Mouse (Mus musculus) gastrocnemius, postnatal 14 days (tissue): Measurements from ENCODE around the gene Gm11634. TPM values are rescaled to one million over a fixed set of nuclear protein-coding genes. Genes with fewer than 3 reads are reported as not detected.
"Not testable (repeated sequence)": the region's sequence is repeated elsewhere in the genome, so short reads cannot be mapped to it uniquely, and the experiment has no call there.

Experiments used
- DNase-seq: peaks from one replicate; pipeline ENCODE4 v3.0.0; 2021; ENCODE audit warnings: mixed read lengths
- intact Hi-C: fragments of 180-260 bp; cut with DNase I; formaldehyde crosslinking; loops from one replicate; pipeline ENCODE4 v1.15.1; 2025; ENCODE audit warnings: low total_unique reads
- long read RNA-seq, 2 experiments: library from polyadenylated mRNA; stranded (forward); transcript quantifications; one replicate each; pipeline ENCODE4 v2.0.0; 2021
- total RNA-seq, 2 experiments: library from RNA; stranded (reverse); gene quantifications; 2 replicates each; pipeline ENCODE4 v1.2.3; 2021

Gene Gm11634
- not detected for total RNA-seq
- long read RNA-seq, experiment 1 = 0 reads
- long read RNA-seq, experiment 2 = 0 reads

DNA sequence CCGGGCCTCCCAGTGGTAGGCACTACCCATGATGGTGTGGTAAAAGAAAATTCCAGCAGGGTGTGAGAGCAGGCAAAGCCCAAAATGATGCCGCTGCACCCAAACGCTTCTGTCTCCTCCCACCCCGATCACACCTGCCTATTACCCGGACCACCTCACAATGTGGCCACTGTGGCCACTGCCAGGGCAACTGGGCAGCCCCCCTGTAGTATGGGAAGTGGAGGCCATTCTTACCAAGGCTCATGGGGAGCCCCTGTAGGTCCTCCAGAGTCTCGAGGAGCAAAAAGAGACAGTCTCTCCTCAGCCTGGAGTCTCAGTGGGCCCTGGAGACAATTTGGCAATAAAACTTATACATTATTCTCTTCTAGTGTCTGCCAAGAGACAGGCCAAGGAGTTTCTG is at the start of gene Gm11634:
Gene Gm11634 (minus strand): TSS at position 101 of the 400 bp plus-strand sequence.
- no peak for DNase-seq
- intact Hi-C loops = no loop called here

DNA sequence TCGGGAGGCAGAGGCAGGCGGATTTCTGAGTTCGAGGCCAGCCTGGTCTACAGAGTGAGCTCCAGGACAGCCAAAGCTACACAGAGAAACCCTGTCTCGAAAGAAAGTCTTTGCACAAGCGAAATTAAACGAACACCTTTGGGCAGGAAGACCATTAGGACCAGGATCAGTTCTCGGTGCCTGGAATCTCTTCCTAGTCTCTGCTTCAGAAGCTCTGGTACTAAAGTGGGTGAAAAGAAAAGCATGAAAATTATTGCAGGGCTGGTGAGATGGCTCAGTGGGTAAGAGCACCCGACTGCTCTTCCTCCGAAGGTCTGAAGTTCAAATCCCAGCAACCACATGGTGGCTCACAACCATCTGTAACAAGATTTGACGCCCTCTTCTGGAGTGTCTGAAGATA is 48.0 kb upstream of the Gm11634 start:
- DNase-seq, intact Hi-C loops: not testable (repeated sequence)

GRCm38 (mm10) chr11:101646283-101646794 is 47.3 kb upstream of the Gm11634 start:
- DNase-seq, intact Hi-C loops: not testable (repeated sequence)

- intact Hi-C loops = not testable (repeated sequence)
- peak; percentile 65 for DNase-seq
Observed at GRCm38 (mm10) chr11:101645411-101646282, 46.6 kb upstream of the Gm11634 start.

DNA sequence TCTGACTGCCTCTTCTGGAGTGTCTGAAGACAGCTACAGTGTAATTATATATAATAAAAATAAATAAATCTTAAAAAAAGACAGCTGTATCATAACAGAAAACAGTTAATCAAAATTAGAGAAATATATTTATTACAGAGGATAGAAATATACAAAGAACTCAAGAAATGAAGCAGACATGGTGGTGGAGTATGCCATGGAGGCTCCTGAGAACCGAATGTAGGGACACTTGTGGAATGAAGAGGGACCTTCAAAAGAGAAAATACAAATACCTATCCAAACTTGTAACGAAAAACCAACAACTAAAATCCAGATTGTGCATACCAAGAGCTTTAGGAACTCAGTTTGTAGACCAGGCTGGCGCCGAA is 46.0 kb upstream of the Gm11634 start:
- intact Hi-C loops, DNase-seq: not testable (repeated sequence)

DNA sequence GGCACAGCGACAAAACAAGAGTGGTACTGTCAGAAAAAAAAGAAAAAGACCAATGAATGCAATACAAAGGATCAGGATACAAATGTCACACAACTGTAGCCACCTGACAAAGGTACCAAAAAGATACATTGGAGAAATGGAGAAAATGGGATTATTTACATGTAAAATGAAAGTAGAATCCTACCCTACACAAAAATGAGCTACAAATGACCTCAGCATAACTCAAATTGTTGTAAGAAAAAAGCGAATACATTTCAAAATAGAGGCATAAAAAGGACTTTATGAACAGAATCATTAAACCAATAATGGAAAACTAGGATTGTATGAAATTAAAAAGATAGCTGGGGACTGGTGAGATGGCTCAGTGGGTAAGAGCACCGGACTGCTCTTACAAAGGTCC is 45.5 kb upstream of the Gm11634 start:
- intact Hi-C loops = no loop called here
- no peak for DNase-seq

DNA sequence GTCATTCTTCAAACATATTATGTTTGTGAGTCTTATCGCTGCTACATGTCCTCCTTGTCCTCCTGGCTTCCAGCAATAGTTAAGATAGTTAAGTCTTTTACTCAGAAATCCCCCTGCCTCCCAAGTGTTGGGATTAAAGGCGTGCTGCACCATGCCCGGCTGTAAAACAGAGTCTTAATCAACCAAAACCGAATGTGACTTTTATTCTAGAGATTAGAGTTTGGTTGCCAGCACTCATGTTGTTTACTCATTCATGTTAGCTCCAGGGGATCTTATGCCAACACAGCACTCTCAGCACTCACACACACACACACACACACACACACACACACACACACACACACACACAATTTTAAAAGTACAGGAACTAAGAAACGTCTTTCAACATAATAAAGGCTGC is 43.9 kb upstream of the Gm11634 start:
- intact Hi-C loops = no loop called here
- DNase-seq = no peak

GRCm38 (mm10) chr11:101641710-101642642 is 42.9 kb upstream of the Gm11634 start:
- DNase-seq, intact Hi-C loops: not testable (repeated sequence)

- intact Hi-C loops = not testable (repeated sequence)
Observed at GRCm38 (mm10) chr11:101640857-101641709, 42.0 kb upstream of the Gm11634 start.

GRCm38 (mm10) chr11:101639761-101640160 is 40.7 kb upstream of the Gm11634 start:
- intact Hi-C loops = no loop called here
- no peak for DNase-seq

More at GRCm38 (mm10) chr11:101640857-101641709, 42.0 kb upstream of the Gm11634 start:
- peak; percentile 83 for DNase-seq

DNA sequence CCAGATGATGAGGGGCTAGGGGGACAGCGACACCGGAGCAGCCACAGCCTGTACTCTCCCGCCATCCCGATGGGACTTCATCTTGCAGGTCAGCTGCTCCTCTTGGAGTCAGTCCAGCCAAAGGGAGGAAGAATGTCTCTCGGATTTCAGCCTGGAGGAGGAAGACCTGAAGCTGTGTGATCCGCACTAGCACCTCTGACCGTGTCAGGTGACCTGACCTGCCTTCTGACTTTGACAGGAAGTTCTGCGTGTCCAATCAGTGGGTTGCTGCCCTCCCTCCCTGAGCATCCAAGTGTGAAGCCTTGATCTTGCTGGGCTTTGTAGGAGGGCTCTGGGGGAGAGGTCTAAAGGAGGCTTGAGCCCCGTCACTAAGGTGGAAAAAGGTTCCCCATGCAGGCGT is 36.6 kb upstream of the Gm11634 start:
- intact Hi-C loops = no loop called here
- DNase-seq = no peak

GRCm38 (mm10) chr11:101628733-101629417 is 29.8 kb upstream of the Gm11634 start:
- intact Hi-C loops, DNase-seq: not testable (repeated sequence)

GRCm38 (mm10) chr11:101627857-101628559 is 29.0 kb upstream of the Gm11634 start:
- intact Hi-C loops = no loop called here
- peak; percentile 88 for DNase-seq

GRCm38 (mm10) chr11:101626995-101627856 is 28.2 kb upstream of the Gm11634 start, which contains the start of gene Rdm1:
Rdm1 (plus strand) TSS chr11:101627195.
- intact Hi-C loops = no loop called here
- peak; percentile 83 for DNase-seq

DNA sequence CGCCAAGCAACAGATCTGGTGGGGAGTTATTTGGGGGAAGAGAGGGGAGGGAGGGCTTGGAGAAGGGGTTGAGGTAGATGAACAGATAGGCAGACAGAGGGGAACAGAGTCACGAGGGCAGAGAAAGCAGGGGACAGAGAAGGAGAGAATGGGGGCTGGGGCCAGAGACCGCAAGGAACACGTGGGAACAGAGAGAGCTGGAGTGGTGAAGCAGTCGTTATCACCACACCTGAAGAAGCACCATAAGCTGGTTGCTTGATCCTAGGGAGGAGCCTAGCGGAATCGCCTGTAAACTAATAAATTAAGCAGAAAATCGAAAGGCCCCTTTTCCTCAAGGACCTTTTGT is 27.6 kb upstream of the Gm11634 start:
- DNase-seq = no peak
- intact Hi-C loops = no loop called here

GRCm38 (mm10) chr11:101620022-101620655 is 21.1 kb upstream of the Gm11634 start:
- intact Hi-C loops, DNase-seq: not testable (repeated sequence)
